Mouse (Mus musculus) Patski (cell line): ENCODE measurements around the gene Tex44. TPM values are rescaled to one million over a fixed set of nuclear protein-coding genes. Genes with fewer than 3 reads are reported as not detected.
A peak's percentile ranks its signal among the peaks of the same experiment; 100 is the strongest.

Source experiments
- ATAC-seq: fragments of 100-300 bp; one replicate; pipeline ENCODE4 v1.8.0; 2021
- CTCF ChIA-PET: fragments of 350-600 bp; sonication (Branson Sonifier 250); formaldehyde crosslinking; loops from one replicate; lab custom pipeline; 2022; ENCODE audit warnings: inconsistent platforms; lab: Charles Lee
- POLR2A ChIA-PET: fragments of 350-600 bp; sonication (Branson Sonifier 250); formaldehyde crosslinking; loops from one replicate; lab custom pipeline; 2022; ENCODE audit warnings: antibody characterized with exemption, inconsistent platforms; lab: Charles Lee
- DNase-seq: peaks from one replicate; pipeline ENCODE4 v3.0.0-alpha.2; 2011; ENCODE audit warnings: low read depth, low spot score
- H3K27me3 ChIP-seq: fragments of 371-371 bp; one replicate; pipeline ENCODE4 v1.5.1; 2021
- CTCF ChIP-seq: fragments of 100-300 bp; IDR thresholded peaks from one replicate; pipeline ENCODE4 v1.5.1; 2021
- in situ Hi-C: fragments of 300-500 bp; cut with MboI; formaldehyde crosslinking; loops from 3 replicates; pipeline ENCODE4 v1.11.1; 2018; ENCODE audit warnings: low pct_unique_long_range_greater_than_20kb, mixed read lengths
- polyA plus RNA-seq: library from polyadenylated mRNA; unstranded; gene quantifications from one replicate; pipeline ENCODE4 v1.2.3, GENCODE M21; 2021

The Tex44 gene
- polyA plus RNA-seq, 1 experiment from 2014 or later = not detected

- TF ChIP-seq CTCF = no peak
- ATAC-seq = no peak
- ChIA-PET CTCF (interaction anchor here (0.7 to 7.0 kb wide), 9 partner anchors 8 to 103 kb away, joined by 3 to 55 read pairs (median 8); partner anchors contain the start of genes Nmur1 and Tex44), POLR2A (no interaction called here)
- in situ Hi-C loops = no loop called here
- no peaks in the 10 kb centered on the region for H3K27me3 ChIP-seq
- no peak for DNase-seq
Measured at GRCm38 (mm10) chr1:86415612-86416184, 10.4 kb upstream of the Tex44 start.

GRCm38 (mm10) chr1:86416321-86416720 lies 9.8 kb upstream of the Tex44 start:
- DNase-seq = no peak
- ChIA-PET CTCF (interaction anchor here (0.8 to 7.0 kb wide), 10 partner anchors 9 to 102 kb away, joined by 3 to 55 read pairs (median 8); partner anchors contain the start of genes Nmur1 and Tex44), POLR2A (interaction anchor here (0.7 kb wide), 1 partner anchor 13 kb away, joined by 3 read pairs; no protein-coding TSS in a partner anchor)
- no peak for ATAC-seq
- peak; percentile 83 for TF ChIP-seq CTCF
- in situ Hi-C loops = no loop called here
- no peaks in the 10 kb centered on the region for H3K27me3 ChIP-seq

- in situ Hi-C loops = no loop called here
- DNase-seq = no peak
- no peak for TF ChIP-seq CTCF
- H3K27me3 ChIP-seq = no peaks in the 10 kb centered on the region
- ATAC-seq = no peak
- ChIA-PET POLR2A (no interaction called here), CTCF (no interaction called here)
Measured at GRCm38 (mm10) chr1:86421007-86421406, 5.1 kb upstream of the Tex44 start.

GRCm38 (mm10) chr1:86423879-86424278 lies 2.2 kb upstream of the Tex44 start:
- ATAC-seq (no peak), DNase-seq (no peak)
- no peak for TF ChIP-seq CTCF
- no peaks in the 10 kb centered on the region for H3K27me3 ChIP-seq
- POLR2A ChIA-PET = interaction anchor here (0.6 kb wide), 1 partner anchor 179 kb away, joined by 3 read pairs; no protein-coding TSS in a partner anchor
- in situ Hi-C loops = no loop called here
- CTCF ChIA-PET = interaction anchor here (1.5 kb wide), 1 partner anchor 52 kb away, joined by 3 read pairs; no protein-coding TSS in a partner anchor

GRCm38 (mm10) chr1:86424336-86424735 lies 1.8 kb upstream of the Tex44 start:
- ChIA-PET CTCF (interaction anchor here (2.4 kb wide), 1 partner anchor 8 kb away, joined by 8 read pairs; no protein-coding TSS in a partner anchor), POLR2A (interaction anchor here (0.6 kb wide), 1 partner anchor 179 kb away, joined by 3 read pairs; no protein-coding TSS in a partner anchor)
- no peak for TF ChIP-seq CTCF
- in situ Hi-C loops = no loop called here
- DNase-seq = no peak
- no peaks in the 10 kb centered on the region for H3K27me3 ChIP-seq
- no peak for ATAC-seq

GRCm38 (mm10) chr1:86424835-86425547 lies 1.1 kb upstream of the Tex44 start:
- ATAC-seq (no peak), DNase-seq (no peak)
- no peaks in the 10 kb centered on the region for H3K27me3 ChIP-seq
- TF ChIP-seq CTCF = no peak
- POLR2A ChIA-PET = interaction anchor here (0.7 kb wide), 1 partner anchor 90 kb away, joined by 3 read pairs; no protein-coding TSS in a partner anchor
- CTCF ChIA-PET = interaction anchor here (2.4 kb wide), 1 partner anchor 9 kb away, joined by 8 read pairs; no protein-coding TSS in a partner anchor
- in situ Hi-C loops = loop anchor here (5.0 kb wide), 1 partner anchor 33 kb away; no protein-coding TSS in a partner anchor

- DNase-seq = no peak
- ATAC-seq = no peak
- TF ChIP-seq CTCF = no peak
- in situ Hi-C loops = loop anchor here (5.0 kb wide), 1 partner anchor 58 kb away; no protein-coding TSS in a partner anchor
- CTCF ChIA-PET = interaction anchor here (0.8 to 4.9 kb wide), 19 partner anchors 9 to 282 kb away, joined by 3 to 55 read pairs (median 4); partner anchors contain the start of gene Ncl
- H3K27me3 ChIP-seq = no peaks in the 10 kb centered on the region
- POLR2A ChIA-PET = interaction anchor here (1.2 kb wide), 1 partner anchor 14 kb away, joined by 3 read pairs; no protein-coding TSS in a partner anchor
Measured at GRCm38 (mm10) chr1:86430056-86430455, 3.9 kb downstream of the Tex44 start.

GRCm38 (mm10) chr1:86432778-86433177 lies 6.6 kb downstream of the Tex44 start:
- POLR2A ChIA-PET = no interaction called here
- no peaks in the 10 kb centered on the region for H3K27me3 ChIP-seq
- in situ Hi-C loops = loop anchor here (5.0 kb wide), 1 partner anchor 60 kb away; no protein-coding TSS in a partner anchor
- TF ChIP-seq CTCF = no peak
- no peak for DNase-seq
- CTCF ChIA-PET = interaction anchor here (1.3 kb wide), 1 partner anchor 13 kb away, joined by 3 read pairs; no protein-coding TSS in a partner anchor
- no peak for ATAC-seq

GRCm38 (mm10) chr1:86433359-86433758 lies 7.2 kb downstream of the Tex44 start:
- ChIA-PET CTCF (interaction anchor here (1.3 kb wide), 1 partner anchor 13 kb away, joined by 3 read pairs; no protein-coding TSS in a partner anchor), POLR2A (interaction anchor here (0.7 to 1.6 kb wide), 4 partner anchors 9 to 336 kb away, joined by 3 to 8 read pairs (median 6); no protein-coding TSS in a partner anchor)
- no peak for TF ChIP-seq CTCF

GRCm38 (mm10) chr1:86434001-86434400 lies 7.9 kb downstream of the Tex44 start:
- no peak for TF ChIP-seq CTCF

More at GRCm38 (mm10) chr1:86433359-86433758, 7.2 kb downstream of the Tex44 start:
- no peak for DNase-seq
- in situ Hi-C loops = loop anchor here (5.0 kb wide), 1 partner anchor 61 kb away; no protein-coding TSS in a partner anchor
- no peak for ATAC-seq
- no peaks in the 10 kb centered on the region for H3K27me3 ChIP-seq

More at GRCm38 (mm10) chr1:86434001-86434400, 7.9 kb downstream of the Tex44 start:
- POLR2A ChIA-PET = interaction anchor here (0.6 to 1.6 kb wide), 5 partner anchors 9 to 91 kb away, joined by 3 to 8 read pairs (median 4); no protein-coding TSS in a partner anchor
- H3K27me3 ChIP-seq = no peaks in the 10 kb centered on the region
- in situ Hi-C loops = loop anchor here (5.0 kb wide), 1 partner anchor 62 kb away; no protein-coding TSS in a partner anchor
- DNase-seq (no peak), ATAC-seq (peak; percentile 36)
- CTCF ChIA-PET = interaction anchor here (1.2 to 1.6 kb wide), 2 partner anchors 17 to 88 kb away, joined by 3 to 4 read pairs; no protein-coding TSS in a partner anchor
